Mouse (Mus musculus): ENCODE measurements around the gene Ffar4.

DNA sequence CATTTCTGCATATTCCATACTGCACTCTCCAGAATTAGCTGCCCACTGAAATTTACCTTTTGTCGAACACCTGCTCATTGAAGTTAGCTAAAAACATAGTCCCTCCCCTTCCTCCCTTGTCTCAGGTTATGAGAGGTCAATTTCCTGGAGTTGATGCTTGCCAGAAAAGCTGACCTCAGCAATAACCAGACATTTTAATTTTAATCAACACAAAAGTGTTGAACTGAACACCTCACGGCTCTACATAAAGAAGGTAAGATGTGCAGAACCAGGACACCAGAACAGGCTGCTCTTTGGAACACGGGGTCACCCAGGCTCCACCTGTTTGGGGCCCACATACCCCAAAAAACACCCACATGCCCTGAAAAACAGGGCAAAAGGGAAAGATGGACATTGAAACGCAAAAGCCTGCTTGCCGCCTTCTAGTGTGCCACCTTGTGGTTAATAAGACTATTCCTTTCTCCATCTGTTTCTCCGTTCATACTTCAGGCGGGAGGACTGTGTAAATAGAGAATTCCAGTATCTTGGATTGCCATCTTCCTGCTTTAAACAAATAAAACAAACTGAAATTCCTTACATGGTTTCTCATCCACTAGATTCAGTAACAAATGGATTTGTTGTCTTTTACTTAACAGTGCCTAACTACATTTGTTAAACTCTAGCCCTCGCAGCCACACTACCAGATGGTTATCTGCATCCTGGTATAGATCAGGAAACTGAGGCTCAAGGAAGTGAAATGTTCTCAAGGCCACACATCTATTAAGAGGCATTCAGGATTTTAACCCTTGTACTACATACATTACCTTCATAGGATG is 43.4 kb upstream of the Ffar4 start:
- TF ChIP-seq CTCF (IDR thresholded peaks at IDR 0.05; ENCODE audit: low read depth) (peak; percentile 73), EP300 (IDR thresholded peaks at IDR 0.05; ENCODE audit: low read depth) (no peak)
